Mouse (Mus musculus) ES-Bruce4 (cell line): ENCODE results near the gene Tbc1d16.

ENCODE experiments used
- CTCF ChIP-seq: IDR thresholded peaks from one replicate; pipeline ENCODE4 v1.8.1; 2011; ENCODE audit warnings: low read depth, low read length
- POLR2A ChIP-seq: IDR thresholded peaks from one replicate; pipeline ENCODE4 v1.8.1; 2011; ENCODE audit warnings: low read length; ENCODE audit not compliant: insufficient read depth

- no peak for TF ChIP-seq POLR2A
- TF ChIP-seq CTCF: no peak
These were observed 39.0 kb downstream of the Tbc1d16 start for GRCm38 (mm10) chr11:119189319-119189718.
